Mouse (Mus musculus) cerebellum, adult 2 months (tissue): Measurements from ENCODE around the gene Gm6096.

Experiments used
- CTCF ChIP-seq: fragments of 200-500 bp; IDR thresholded peaks from 2 replicates; pipeline ENCODE4 v1.5.1; 2011; ENCODE audit warnings: low read depth, mild to moderate bottlenecking, control low read depth, low read length, moderate library complexity, borderline replicate concordance; ENCODE audit not compliant: insufficient read depth
- POLR2A ChIP-seq: fragments of 200-500 bp; IDR thresholded peaks from 2 replicates; pipeline ENCODE4 v1.6.1; 2011; ENCODE audit warnings: low read length, control low read depth, borderline replicate concordance; ENCODE audit not compliant: insufficient read depth

GRCm38 (mm10) chr7:34229691-34230111 is 21.1 kb upstream of the Gm6096 start:
- no peak for TF ChIP-seq CTCF
- TF ChIP-seq POLR2A = no peak
